ENCODE assay signal across 8 mouse cellular contexts in the genomic region with DNA sequence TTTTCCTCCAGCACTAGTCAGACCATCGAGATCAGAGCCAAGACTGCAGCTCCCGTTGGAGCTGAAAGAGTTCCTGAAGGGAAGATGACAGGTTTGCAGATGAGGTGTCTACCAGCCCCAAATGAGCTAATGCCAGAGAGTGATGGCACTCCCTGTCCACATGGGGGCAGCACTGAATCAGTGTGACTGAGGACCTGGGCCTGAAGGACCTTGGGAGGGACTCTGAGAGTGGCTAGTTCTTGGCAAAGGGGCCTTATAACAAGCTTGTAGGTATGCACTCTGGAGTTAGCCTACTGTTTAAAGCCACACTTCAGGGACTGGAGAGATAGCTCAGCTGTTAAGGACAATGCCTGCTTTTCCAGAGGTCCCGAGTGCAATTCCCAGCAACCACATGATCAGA.
A peak's percentile ranks its signal among the peaks of the same experiment; 100 is the strongest.
DNase-seq lines count a peak whose midpoint lies in the region; ATAC-seq and TF ChIP-seq lines count a peak whose summit lies in the region.
"Had no signal": no experiment of that assay in that cellular context is flagged by ENCODE, and none has a peak within 500 bp of the region (broad histone marks: within the 10 kb centered on the region; RNA-seq: fewer than 3 reads in every experiment).

No protein-coding gene starts in this region.

- in situ Hi-C loops in Patski (cut with MboI; ENCODE audit: low pct_unique_long_range_greater_than_20kb) = loop anchor here (5.0 to 25.0 kb wide), 3 partner anchors 302 to 462 kb away; no protein-coding TSS in a partner anchor

- no peaks in the 10 kb centered on the region for H3K9me3 ChIP-seq in liver, postnatal 0 days (ENCODE audit: low read length)
- H3K9me3 ChIP-seq: midbrain, embryonic 12.5 days had no signal

- WGBS in liver, postnatal 0 days (ENCODE audit: insufficient replicate concordance) = 31% methylated on average over 3 of the region's 3 CpGs

- no peak overlapping the region for H3K9ac ChIP-seq in liver, postnatal 0 days (replicated peaks)
- H3K9ac ChIP-seq: midbrain, embryonic 12.5 days had no signal

- CTCF ChIA-PET in Patski (lab: Charles Lee) = interaction anchor here (0.7 to 3.9 kb wide), 34 partner anchors 9 to 369 kb away, joined by 3 to 22 read pairs (median 3); no protein-coding TSS in a partner anchor

- intact Hi-C loops in heart, postnatal 10 days (cut with DNase I) = no loop called here

- H3K36me3 ChIP-seq in liver, postnatal 0 days (replicated peaks; ENCODE audit: insufficient read depth, low read length) = no peaks in the 10 kb centered on the region
- H3K36me3 ChIP-seq: midbrain, embryonic 12.5 days had no signal

- no peak overlapping the region for H3K4me3 ChIP-seq in liver, postnatal 0 days (ENCODE audit: low read depth, low read length)
- H3K4me3 ChIP-seq: midbrain, embryonic 12.5 days had no signal

- TF ChIP-seq EP300 in liver, postnatal 0 days (IDR thresholded peaks at IDR 0.05; ENCODE audit: low read depth) = no peak

- ATAC-seq in Patski = no peak
- ATAC-seq in liver, postnatal 0 days = no peak

- H3K4me2 ChIP-seq in liver, postnatal 0 days (ENCODE audit: low read depth, low read length) = no peak overlapping the region
- H3K4me2 ChIP-seq: midbrain, embryonic 12.5 days had no signal

- POLR2A ChIA-PET in Patski (lab: Charles Lee) = no interaction called here

- no peaks in the 10 kb centered on the region for H3K4me1 ChIP-seq in liver, postnatal 0 days (ENCODE audit: insufficient read depth)

- DNase-seq in layer of hippocampus, adult 9-11 months = peak; percentile 45
- DNase-seq in layer of hippocampus, adult 9-10 months (ENCODE audit: low spot score) = no peak
- no peak for DNase-seq in Patski (ENCODE audit: low read depth, low spot score)
- DNase-seq in cerebellum, adult 8-10 months = peak; percentile 53
- peak; percentile 68 to 82 for DNase-seq in heart, postnatal 10 days
- peak; percentile 63 for DNase-seq in liver, postnatal 0 days
- peak; percentile 39 to 58 for DNase-seq in right cerebral cortex, adult 2 months (ENCODE audit: low spot score in 2 of 2)

- H3K27ac ChIP-seq in liver, postnatal 0 days (ENCODE audit: low read depth) = no peak overlapping the region
- H3K27ac ChIP-seq: midbrain, embryonic 12.5 days had no signal

- no peaks in the 10 kb centered on the region for H3K27me3 ChIP-seq in Patski
- peaks cover 4% of the 10 kb centered on the region; the same call in 1 of the 2 replicates for H3K27me3 ChIP-seq in liver, postnatal 0 days (ENCODE audit: insufficient read depth, low read length)

- TF ChIP-seq CTCF in Patski (IDR thresholded peaks at IDR 0.05) = peak; percentile 89
- peak; percentile 88 for TF ChIP-seq CTCF in liver, postnatal 0 days (IDR thresholded peaks at IDR 0.05; ENCODE audit: low read depth)

Comparison
In these comparisons a context has a peak if more than half of its experiments do, and no peak if none do; other contexts are left out.
1. DNase-seq: peak in layer of hippocampus, adult 9-11 months (single experiment), cerebellum, adult 8-10 months (single experiment), heart, postnatal 10 days (2 of 2), liver, postnatal 0 days (single experiment) and right cerebral cortex, adult 2 months (2 of 2); none in layer of hippocampus, adult 9-10 months (single experiment) and Patski (single experiment).